Mouse (Mus musculus): ENCODE results near the gene Parp16. TPM values are rescaled to one million over a fixed set of nuclear protein-coding genes. Genes with fewer than 3 reads are reported as not detected.

Parp16 gene
- polyA plus RNA-seq, 1 experiment from 2014 or later: 8.6 TPM

DNA sequence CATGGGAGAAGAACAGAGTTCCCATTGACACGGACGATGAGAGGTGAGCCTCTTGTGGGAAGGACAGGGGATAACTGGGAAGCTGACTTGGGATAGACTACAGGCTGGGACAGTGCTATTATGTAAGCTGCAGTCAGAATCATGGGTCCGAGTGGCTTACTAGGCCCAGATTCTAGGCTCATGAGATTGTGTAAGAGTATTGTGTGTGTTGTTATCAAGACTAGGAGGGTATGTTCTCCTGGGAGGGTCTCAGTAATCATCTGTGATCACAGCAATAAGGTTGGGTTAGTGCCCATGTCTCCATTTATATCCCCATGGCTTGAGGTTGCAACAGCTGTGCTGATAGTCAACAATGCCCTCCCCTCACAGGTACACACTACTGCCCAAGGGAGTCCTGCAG lies 17.7 kb upstream of the Parp16 start:
- no peak for TF ChIP-seq CTCF (IDR thresholded peaks at IDR 0.05; ENCODE audit: low read depth)
- no peak overlapping the region for H3K9ac ChIP-seq (ENCODE audit: low read depth, low read length)
- no peaks in the 10 kb centered on the region for H3K36me3 ChIP-seq (ENCODE audit: insufficient read depth, low read length)
- no peak overlapping the region for H3K27ac ChIP-seq
- ATAC-seq (replicated peaks; ENCODE audit: low FRiP score, low read depth) (no peak), DNase-seq (ENCODE audit: low spot score) (no peak)
- no peaks in the 10 kb centered on the region for H3K27me3 ChIP-seq (ENCODE audit: insufficient read depth, low read length)
- H3K4me2 ChIP-seq (ENCODE audit: low read length): no peak overlapping the region
- no peak overlapping the region for H3K4me3 ChIP-seq (replicated peaks; ENCODE audit: low read depth, low read length)
- no peaks in the 10 kb centered on the region for H3K9me3 ChIP-seq (replicated peaks; ENCODE audit: low read length)
- peaks cover 25% of the 10 kb centered on the region for H3K4me1 ChIP-seq (replicated peaks; ENCODE audit: insufficient read depth, low read length)
- WGBS: 84% methylated on average over 3 of the region's 3 CpGs

DNA sequence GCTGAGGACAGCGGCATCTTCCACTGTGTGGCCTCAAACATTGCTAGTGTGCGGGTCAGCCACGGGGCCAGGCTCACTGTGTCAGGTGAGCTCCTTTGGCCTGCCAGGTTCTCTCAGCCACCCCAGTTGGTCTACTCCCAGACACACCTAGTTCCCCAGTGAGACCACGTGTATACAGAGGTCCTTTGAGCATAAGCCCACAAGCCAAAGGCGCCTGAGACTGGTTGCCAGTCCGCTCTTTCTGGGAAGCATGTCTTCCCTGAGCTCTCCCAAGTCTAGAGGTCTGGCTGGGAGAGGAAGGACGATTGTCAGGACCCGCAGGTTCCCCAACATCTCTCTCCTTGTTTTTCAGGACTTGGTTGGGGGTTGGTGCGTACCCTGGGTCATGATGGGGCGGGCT lies 17.2 kb upstream of the Parp16 start:
- H3K27me3 ChIP-seq (ENCODE audit: insufficient read depth, low read length): no peaks in the 10 kb centered on the region
- TF ChIP-seq CTCF (IDR thresholded peaks at IDR 0.05; ENCODE audit: low read depth): no peak
- ATAC-seq (replicated peaks; ENCODE audit: low FRiP score, low read depth) (no peak), DNase-seq (ENCODE audit: low spot score) (no peak)
- no peaks in the 10 kb centered on the region for H3K9me3 ChIP-seq (replicated peaks; ENCODE audit: low read length)
- no peak overlapping the region for H3K9ac ChIP-seq (ENCODE audit: low read depth, low read length)
- no peak overlapping the region for H3K27ac ChIP-seq
- no peaks in the 10 kb centered on the region for H3K36me3 ChIP-seq (ENCODE audit: insufficient read depth, low read length)
- 69% methylated on average over 10 of the region's 10 CpGs for WGBS
- H3K4me3 ChIP-seq (replicated peaks; ENCODE audit: low read depth, low read length): no peak overlapping the region
- peaks cover 25% of the 10 kb centered on the region for H3K4me1 ChIP-seq (replicated peaks; ENCODE audit: insufficient read depth, low read length)
- peak overlapping the region; percentile 27; the same call in 1 of the 2 replicates for H3K4me2 ChIP-seq (ENCODE audit: low read length)

DNA sequence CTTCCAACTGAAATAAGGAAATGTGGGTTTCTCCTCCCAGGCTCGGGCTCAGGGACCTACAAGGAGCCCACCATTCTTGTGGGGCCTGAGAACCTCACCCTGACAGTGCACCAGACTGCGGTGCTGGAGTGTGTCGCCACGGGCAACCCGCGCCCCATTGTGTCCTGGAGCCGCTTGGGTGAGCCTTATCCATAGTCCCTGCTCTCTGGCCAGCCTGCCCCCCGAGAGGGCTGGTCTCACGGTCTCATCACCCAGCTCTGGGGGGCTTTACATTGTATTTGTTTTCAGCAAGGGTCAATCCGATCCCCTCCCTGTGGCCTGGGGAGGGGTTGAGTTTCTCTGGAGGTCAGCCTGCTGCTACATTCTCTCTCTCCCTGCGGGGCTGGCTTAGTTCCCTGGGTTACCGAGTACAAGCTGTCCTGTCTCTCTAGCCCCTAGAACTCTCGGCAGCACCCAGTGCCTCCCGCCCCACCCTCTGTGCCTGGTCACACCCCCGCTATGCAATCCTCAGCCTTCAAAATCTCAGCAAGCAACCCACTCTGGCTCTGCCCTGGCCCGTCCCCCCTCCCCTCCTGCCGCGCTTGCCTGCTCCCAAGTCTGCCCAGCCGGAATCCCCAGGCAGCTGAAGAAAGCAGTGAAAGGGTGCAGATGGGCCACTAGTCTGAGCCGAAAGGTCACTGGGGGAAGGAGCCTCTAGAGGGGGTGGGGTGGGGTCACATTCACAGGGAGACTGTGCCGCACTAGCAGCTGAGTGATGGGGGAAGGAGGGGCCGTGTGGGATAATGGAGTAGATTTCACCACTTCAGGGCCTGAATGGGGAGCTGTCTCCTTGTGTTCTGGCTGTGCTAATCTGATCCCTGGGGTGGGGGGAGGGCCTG lies 16.6 kb upstream of the Parp16 start:
- DNase-seq (ENCODE audit: low spot score): peak; percentile 79

DNA sequence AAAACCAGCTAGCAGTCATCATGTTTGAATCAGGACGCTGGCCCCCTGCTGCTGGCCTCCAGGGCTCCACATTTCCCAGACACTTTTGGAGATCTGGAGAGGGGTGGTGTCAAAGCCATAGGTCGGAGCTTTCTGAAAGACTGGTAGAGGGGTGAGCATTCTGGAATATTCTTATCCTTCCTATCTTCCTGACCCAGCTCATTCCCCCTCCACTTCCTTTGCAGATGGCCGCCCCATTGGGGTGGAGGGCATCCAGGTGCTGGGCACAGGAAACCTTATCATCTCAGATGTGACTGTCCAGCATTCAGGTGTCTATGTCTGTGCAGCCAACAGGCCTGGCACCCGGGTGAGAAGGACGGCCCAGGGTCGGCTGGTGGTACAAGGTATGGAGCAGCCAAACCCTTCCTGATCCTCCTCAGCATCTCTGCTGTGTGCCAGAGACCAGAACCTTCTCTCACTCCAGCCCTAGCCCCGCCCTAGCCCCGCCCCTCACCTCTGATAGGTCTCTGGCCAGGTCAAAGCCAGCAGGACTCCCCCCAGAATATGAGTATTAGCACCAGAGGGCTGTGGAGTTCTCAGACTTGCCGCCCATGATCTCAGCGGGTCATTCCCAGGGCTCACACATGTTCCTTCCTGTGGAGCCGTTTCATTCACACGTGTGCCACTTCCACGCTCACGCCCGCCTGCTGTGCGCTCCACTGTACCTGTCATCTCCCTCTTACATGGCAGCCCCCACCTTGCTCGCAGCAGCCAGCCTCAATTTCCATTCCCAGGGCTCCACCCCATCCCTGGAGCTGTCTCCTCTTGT lies 15.1 kb upstream of the Parp16 start:
- H3K4me1 ChIP-seq (replicated peaks; ENCODE audit: insufficient read depth, low read length): peaks cover 25% of the 10 kb centered on the region
- ATAC-seq (replicated peaks; ENCODE audit: low FRiP score, low read depth) (peak; percentile 20; the same call in 1 of the 2 replicates), DNase-seq (ENCODE audit: low spot score) (no peak)
- no peak for TF ChIP-seq CTCF (IDR thresholded peaks at IDR 0.05; ENCODE audit: low read depth)
- no peaks in the 10 kb centered on the region for H3K36me3 ChIP-seq (ENCODE audit: insufficient read depth, low read length)
- no peaks in the 10 kb centered on the region; the same call in 1 of the 2 replicates for H3K27me3 ChIP-seq (ENCODE audit: insufficient read depth, low read length)
- H3K4me2 ChIP-seq (ENCODE audit: low read length): peak overlapping the region; percentile 30; the same call in 1 of the 2 replicates
- no peak overlapping the region for H3K4me3 ChIP-seq (replicated peaks; ENCODE audit: low read depth, low read length)
- no peak overlapping the region for H3K9ac ChIP-seq (ENCODE audit: low read depth, low read length)
- no peaks in the 10 kb centered on the region for H3K9me3 ChIP-seq (replicated peaks; ENCODE audit: low read length)
- WGBS: 28% methylated on average over 17 of the region's 17 CpGs
- H3K27ac ChIP-seq: no peak overlapping the region

More for the DNA sequence above, 16.6 kb upstream of the Parp16 start:
- Histone ChIP-seq H3K4me3 (replicated peaks; ENCODE audit: low read depth, low read length) (no peak overlapping the region), H3K27me3 (ENCODE audit: insufficient read depth, low read length) (no peaks in the 10 kb centered on the region), H3K36me3 (ENCODE audit: insufficient read depth, low read length) (no peaks in the 10 kb centered on the region), H3K27ac (no peak overlapping the region), H3K4me1 (replicated peaks; ENCODE audit: insufficient read depth, low read length) (peaks cover 25% of the 10 kb centered on the region), H3K9ac (ENCODE audit: low read depth, low read length) (peak overlapping the region; percentile 24; the same call in 1 of the 2 replicates), H3K4me2 (ENCODE audit: low read length) (peak overlapping the region; percentile 27), H3K9me3 (replicated peaks; ENCODE audit: low read length) (no peaks in the 10 kb centered on the region)
- 0 out of 2 replicates have a peak, but pooled peaks have one; percentile 3 for TF ChIP-seq CTCF (IDR thresholded peaks at IDR 0.05; ENCODE audit: low read depth)
- ATAC-seq (replicated peaks; ENCODE audit: low FRiP score, low read depth): peak; percentile 48
- 17% methylated on average over 22 of the region's 22 CpGs for WGBS

DNA sequence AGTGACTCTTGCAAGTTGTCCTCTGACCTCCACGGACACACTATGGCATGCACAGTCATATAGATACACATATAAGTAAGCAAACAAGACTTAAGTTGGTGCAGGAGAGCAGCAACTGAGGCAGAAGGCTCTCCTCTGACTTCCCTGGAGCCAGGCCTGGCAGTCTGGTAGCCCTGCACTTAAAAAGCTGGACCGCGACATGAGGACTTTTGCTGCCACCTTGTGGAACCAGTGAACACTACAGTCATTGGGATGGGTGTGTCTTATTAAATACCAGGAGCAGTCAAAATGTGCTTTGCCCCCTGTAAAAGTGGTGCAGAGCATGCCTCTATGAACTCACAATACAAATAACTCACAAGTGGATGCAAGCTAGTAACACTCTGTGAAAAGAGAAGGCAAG lies 6.6 kb upstream of the Parp16 start:
- no peaks in the 10 kb centered on the region for H3K36me3 ChIP-seq (ENCODE audit: insufficient read depth, low read length)
- no peak overlapping the region for H3K9ac ChIP-seq (ENCODE audit: low read depth, low read length)
- no peak overlapping the region for H3K4me3 ChIP-seq (replicated peaks; ENCODE audit: low read depth, low read length)
- H3K27me3 ChIP-seq (ENCODE audit: insufficient read depth, low read length): no peaks in the 10 kb centered on the region; the same call in 1 of the 2 replicates
- TF ChIP-seq CTCF (IDR thresholded peaks at IDR 0.05; ENCODE audit: low read depth): peak; percentile 97
- no peak overlapping the region for H3K4me2 ChIP-seq (ENCODE audit: low read length)
- H3K9me3 ChIP-seq (replicated peaks; ENCODE audit: low read length): no peaks in the 10 kb centered on the region
- DNase-seq (ENCODE audit: low spot score) (peak; percentile 95), ATAC-seq (replicated peaks; ENCODE audit: low FRiP score, low read depth) (no peak)
- H3K4me1 ChIP-seq (replicated peaks; ENCODE audit: insufficient read depth, low read length): peaks cover 5% of the 10 kb centered on the region; the same call in 1 of the 2 replicates
- no peak overlapping the region for H3K27ac ChIP-seq
- 1% methylated on average over 3 of the region's 3 CpGs for WGBS

DNA sequence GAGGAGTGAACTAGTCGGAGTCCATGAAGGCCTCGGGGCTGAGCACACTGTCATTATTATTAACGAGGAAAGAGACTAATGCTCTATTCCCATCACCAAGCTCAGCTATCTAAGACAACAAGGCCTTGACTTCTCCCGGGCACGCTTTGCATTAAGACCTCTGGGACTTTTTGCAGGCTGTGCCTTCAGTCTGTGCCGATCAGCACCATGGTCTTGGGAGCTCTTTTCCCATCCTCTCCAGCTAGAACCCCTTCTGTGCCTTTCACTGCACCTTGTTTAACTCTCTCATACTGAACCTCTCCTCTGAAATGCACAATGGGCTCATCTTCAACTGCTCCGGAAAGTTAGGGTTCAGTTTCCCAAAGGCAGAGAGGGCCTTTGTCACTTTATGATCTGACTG lies 4.8 kb upstream of the Parp16 start:
- no peaks in the 10 kb centered on the region for H3K27me3 ChIP-seq (ENCODE audit: insufficient read depth, low read length)
- H3K4me1 ChIP-seq (replicated peaks; ENCODE audit: insufficient read depth, low read length): peaks cover 16% of the 10 kb centered on the region; the same call in 1 of the 2 replicates
- H3K27ac ChIP-seq: no peak overlapping the region
- ATAC-seq (replicated peaks; ENCODE audit: low FRiP score, low read depth): no peak
- H3K9me3 ChIP-seq (replicated peaks; ENCODE audit: low read length): no peaks in the 10 kb centered on the region
- 46% methylated on average over 7 of the region's 7 CpGs for WGBS
- no peak overlapping the region for H3K4me2 ChIP-seq (ENCODE audit: low read length)
- no peak for DNase-seq (ENCODE audit: low spot score)
- H3K9ac ChIP-seq (ENCODE audit: low read depth, low read length): no peak overlapping the region
- no peak overlapping the region for H3K4me3 ChIP-seq (replicated peaks; ENCODE audit: low read depth, low read length)
- TF ChIP-seq CTCF (IDR thresholded peaks at IDR 0.05; ENCODE audit: low read depth): no peak
- no peaks in the 10 kb centered on the region for H3K36me3 ChIP-seq (ENCODE audit: insufficient read depth, low read length)
